Mouse (Mus musculus) induced T-regulatory cell, adult 2 months (primary cell): ENCODE results near the gene Cd70.
"Not testable (repeated sequence)": the region's sequence is repeated elsewhere in the genome, so short reads cannot be mapped to it uniquely, and the experiment has no call there.

Experiments used
- DNase-seq: peaks from one replicate; pipeline ENCODE4 v3.0.0-alpha.2; 2012; ENCODE audit warnings: low read depth

Cd70 gene

GRCm38 (mm10) chr17:57134693-57135092, 14.9 kb downstream of the Cd70 start:
- no peak for DNase-seq

- DNase-seq: not testable (repeated sequence)
Measured at GRCm38 (mm10) chr17:57134021-57134420, 15.6 kb downstream of the Cd70 start.

- peak; percentile 54 for DNase-seq
Measured at GRCm38 (mm10) chr17:57131793-57132192, 17.8 kb downstream of the Cd70 start.

- DNase-seq: peak; percentile 39
Measured at GRCm38 (mm10) chr17:57125853-57126622, 23.5 kb downstream of the Cd70 start.

GRCm38 (mm10) chr17:57124792-57125191, 24.8 kb downstream of the Cd70 start:
- no peak for DNase-seq

GRCm38 (mm10) chr17:57123192-57124118, 26.1 kb downstream of the Cd70 start:
- no peak for DNase-seq

GRCm38 (mm10) chr17:57121856-57122255, 27.7 kb downstream of the Cd70 start:
- no peak for DNase-seq

- DNase-seq: no peak
Measured at GRCm38 (mm10) chr17:57118524-57119349, 30.8 kb downstream of the Cd70 start.

GRCm38 (mm10) chr17:57116801-57117200, 32.8 kb downstream of the Cd70 start:
- DNase-seq: no peak

GRCm38 (mm10) chr17:57112768-57113474, 36.7 kb downstream of the Cd70 start:
- no peak for DNase-seq

GRCm38 (mm10) chr17:57110005-57110404, 39.6 kb downstream of the Cd70 start:
- no peak for DNase-seq

- peak; percentile 82 for DNase-seq
Measured at GRCm38 (mm10) chr17:57108666-57109171, 40.9 kb downstream of the Cd70 start.

- no peak for DNase-seq
Measured at GRCm38 (mm10) chr17:57108040-57108665, 41.4 kb downstream of the Cd70 start.

GRCm38 (mm10) chr17:57107064-57107463, 42.5 kb downstream of the Cd70 start:
- no peak for DNase-seq

GRCm38 (mm10) chr17:57106035-57106368, 43.6 kb downstream of the Cd70 start:
- DNase-seq: no peak

- DNase-seq: peak; percentile 70
Measured at GRCm38 (mm10) chr17:57105181-57106034, 44.2 kb downstream of the Cd70 start, which contains the start of gene Tnfsf9. Gene Tnfsf9, plus strand, starts transcription at chr17:57105325.

GRCm38 (mm10) chr17:57104496-57104895, 45.1 kb downstream of the Cd70 start:
- DNase-seq: no peak

GRCm38 (mm10) chr17:57102276-57102675, 47.3 kb downstream of the Cd70 start:
- no peak for DNase-seq

GRCm38 (mm10) chr17:57099629-57100325, 49.8 kb downstream of the Cd70 start:
- peak; percentile 35 for DNase-seq
